Mouse (Mus musculus): ENCODE results near the gene Apol9b.

The Apol9b gene

DNA sequence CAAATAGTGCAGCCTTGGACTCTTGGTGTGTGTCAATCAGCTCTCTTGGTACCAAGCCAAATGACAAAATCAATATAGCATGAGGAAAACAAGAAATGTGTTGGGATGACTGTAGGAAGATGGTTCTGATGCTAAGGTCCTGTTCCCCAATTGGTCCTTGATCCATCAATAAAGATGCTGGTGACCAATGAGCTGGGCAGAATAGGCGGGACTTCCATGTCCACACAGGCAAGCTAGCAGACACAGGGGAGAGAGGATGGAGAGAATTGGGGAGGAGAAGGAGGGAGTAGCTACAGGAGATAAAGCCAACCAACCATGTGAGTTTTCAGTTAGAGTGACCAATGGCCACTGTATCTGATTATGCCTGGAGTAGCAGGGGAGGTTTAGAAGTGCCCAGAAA, 17.5 kb downstream of the Apol9b start:
- no peak for DNase-seq (ENCODE audit: extremely low spot score, low read depth, low spot score)

DNA sequence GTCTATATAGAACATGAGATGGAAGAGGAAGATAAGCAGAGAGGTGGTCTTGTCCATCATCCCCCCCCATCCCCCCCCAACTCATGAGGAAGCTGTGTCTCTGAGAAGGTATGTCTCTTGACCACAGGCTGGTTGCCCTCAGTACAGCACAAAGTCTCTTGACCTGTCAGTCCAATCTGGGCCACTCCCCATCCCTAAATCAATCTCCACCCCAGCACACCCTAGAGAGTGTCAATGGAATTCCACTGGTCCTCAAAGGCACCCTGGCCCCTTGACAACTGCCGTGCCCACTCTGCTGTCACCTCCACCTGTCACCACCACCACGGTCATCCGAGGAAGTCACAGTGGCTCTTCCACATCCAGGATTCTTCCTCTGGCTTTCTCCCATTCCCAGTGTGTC, 19.6 kb downstream of the Apol9b start:
- no peak for DNase-seq (ENCODE audit: extremely low spot score, low read depth, low spot score)

DNA sequence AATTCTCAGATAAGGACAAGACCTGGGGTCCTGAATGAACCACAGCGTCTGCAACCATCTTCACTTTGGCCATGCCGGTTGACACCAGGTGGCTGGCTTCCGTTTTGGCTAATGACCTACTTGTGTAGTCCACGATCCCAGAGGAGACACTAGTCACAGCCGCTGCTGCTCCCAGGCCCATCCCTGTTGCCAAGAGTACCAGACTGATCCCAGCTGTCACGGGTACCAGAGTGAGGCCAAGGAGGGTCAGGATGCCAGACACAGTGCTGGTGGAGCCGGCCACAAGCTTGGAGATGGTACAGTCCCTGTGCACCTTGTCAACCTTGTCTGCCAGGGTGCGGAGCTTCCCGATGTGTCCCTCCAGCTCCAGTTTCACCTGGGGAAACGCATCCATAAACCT, 20.9 kb downstream of the Apol9b start:
- no peak for DNase-seq (ENCODE audit: extremely low spot score, low read depth, low spot score)

GRCm38 (mm10) chr15:77750461-77750860, 21.6 kb downstream of the Apol9b start:
- no peak for DNase-seq (ENCODE audit: extremely low spot score, low read depth, low spot score)

DNA sequence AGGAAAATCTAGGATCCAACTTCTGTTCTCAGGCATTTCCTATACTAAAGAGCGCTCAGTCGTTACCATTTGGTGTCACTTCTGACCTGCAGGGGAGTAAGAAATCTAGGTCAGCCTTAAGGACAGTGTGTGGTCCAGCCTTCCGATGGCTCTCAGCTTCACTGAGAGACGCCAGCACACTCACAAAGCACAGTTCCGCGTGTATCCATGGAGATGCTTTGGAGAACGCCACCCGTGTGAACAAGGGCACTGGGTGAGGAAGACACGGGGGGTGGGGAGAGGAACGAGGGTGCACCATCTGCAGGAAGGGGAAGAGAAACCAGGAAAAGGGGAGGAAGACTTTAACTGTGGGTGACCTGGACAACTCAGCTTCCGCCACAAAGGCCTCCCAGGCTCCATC, 23.6 kb downstream of the Apol9b start:
- DNase-seq (ENCODE audit: extremely low spot score, low read depth, low spot score) = no peak

DNA sequence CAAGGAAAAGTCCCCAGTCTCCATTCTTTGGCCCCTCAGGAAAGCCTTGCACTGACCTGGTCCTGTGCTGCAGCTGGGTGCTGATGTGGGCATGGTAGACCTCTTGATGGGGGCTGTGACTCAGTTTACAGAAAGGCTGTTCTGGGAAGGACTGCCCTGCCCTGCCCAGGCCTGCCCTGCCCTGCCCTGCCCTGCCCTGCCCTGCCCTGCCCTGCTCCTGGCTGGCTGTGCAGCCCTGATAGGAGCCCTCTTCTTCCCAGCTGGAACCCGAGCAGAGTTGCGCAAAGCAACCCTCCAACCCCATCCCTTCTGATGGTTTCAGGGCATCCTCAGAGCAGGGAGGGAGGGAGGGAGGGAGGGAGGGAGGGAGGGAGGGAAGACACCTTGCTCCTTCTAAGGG, 26.3 kb downstream of the Apol9b start:
- no peak for DNase-seq (ENCODE audit: extremely low spot score, low read depth, low spot score)

DNA sequence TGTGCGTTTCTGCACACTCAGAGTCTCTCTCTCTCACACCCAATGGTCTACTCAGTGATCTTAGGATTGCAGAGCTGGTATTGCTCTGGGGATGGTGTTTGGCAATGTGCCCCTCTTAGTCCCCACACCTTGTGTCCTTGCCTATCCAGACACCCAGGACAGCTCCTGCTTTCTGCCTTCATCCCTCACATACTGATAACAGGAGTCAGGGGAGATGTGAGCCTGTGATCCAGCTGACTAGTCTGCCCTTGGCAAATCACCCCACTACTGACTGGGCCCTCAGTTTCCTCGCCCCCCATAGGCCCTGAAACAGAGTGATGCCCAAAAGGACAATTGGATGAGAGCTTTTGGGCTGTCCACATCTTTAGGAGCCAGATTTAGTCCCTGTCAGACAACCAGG, 27.2 kb downstream of the Apol9b start:
- DNase-seq (ENCODE audit: extremely low spot score, low read depth, low spot score) = no peak

DNA sequence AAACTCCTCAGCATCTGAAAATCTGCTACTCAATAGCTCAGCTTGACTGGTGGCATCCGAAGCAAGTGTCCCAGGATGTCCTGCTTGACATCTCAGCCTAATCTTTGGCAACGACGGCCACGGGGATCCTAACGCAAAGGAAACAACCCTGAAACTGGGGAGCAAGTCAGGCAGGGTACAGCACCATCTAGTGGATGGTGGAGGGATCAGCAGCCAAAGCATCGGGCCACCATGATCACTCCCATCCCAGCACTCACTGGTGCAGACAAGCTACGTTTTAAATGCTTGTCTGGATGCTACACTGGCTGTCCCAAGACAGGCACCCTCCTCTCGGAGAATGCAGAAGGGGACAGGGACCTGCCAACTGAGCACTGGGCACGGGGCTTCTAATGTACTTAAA, 28.0 kb downstream of the Apol9b start, which contains the start of gene Apol8:
TSS of gene Apol8 (minus strand) at position 156 of the 400 bp plus-strand sequence.
- peak; percentile 26 for DNase-seq (ENCODE audit: extremely low spot score, low read depth, low spot score)

GRCm38 (mm10) chr15:77757586-77758226, 28.9 kb downstream of the Apol9b start:
- no peak for DNase-seq (ENCODE audit: extremely low spot score, low read depth, low spot score)

- no peak for DNase-seq (ENCODE audit: extremely low spot score, low read depth, low spot score)
Observed at GRCm38 (mm10) chr15:77760037-77760436, 31.2 kb downstream of the Apol9b start.

DNA sequence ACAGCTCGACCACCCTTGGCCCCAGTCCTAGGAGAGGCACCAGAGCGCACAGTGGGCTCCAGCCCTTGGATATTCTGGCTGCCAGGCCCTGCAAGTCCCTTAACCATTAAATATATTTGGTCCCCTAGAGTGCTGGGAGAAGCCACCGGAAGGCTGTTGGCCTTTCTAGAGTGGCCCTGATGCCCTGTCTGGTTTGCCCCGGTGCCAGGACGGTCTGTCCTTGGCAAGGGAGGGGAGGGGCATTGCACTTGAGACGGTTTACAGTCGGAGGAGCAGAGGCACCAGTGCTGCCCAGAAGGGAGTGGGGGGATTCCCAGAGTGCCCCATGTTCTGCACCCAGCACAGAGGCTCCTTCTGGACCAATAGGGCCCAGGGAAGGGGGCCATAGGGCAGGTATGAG, 32.2 kb downstream of the Apol9b start:
- no peak for DNase-seq (ENCODE audit: extremely low spot score, low read depth, low spot score)

GRCm38 (mm10) chr15:77761561-77762380, 32.9 kb downstream of the Apol9b start:
- DNase-seq (ENCODE audit: extremely low spot score, low read depth, low spot score) = no peak

DNA sequence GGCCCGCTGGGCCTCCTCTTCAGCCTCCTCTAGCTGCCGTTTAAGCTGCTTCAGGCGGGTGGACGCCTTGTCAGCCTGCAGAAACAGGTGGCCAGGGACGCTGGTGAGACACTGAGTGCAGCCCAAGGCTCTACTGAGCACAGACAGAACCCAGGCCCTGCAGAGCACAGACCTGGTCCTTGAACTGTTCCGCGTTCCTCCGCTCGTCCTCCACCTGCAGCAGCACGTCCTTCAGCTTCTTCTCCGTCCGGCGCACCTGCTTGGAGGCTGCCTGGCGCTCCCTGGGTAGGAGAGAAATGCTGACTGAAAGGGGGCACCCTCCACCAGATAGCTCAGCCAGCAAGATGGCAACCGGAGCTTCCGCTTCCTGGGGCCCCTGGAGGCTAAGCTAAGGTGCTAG, 34.2 kb downstream of the Apol9b start:
- DNase-seq (ENCODE audit: extremely low spot score, low read depth, low spot score) = no peak

- no peak for DNase-seq (ENCODE audit: extremely low spot score, low read depth, low spot score)
Observed at GRCm38 (mm10) chr15:77763702-77764101, 34.9 kb downstream of the Apol9b start.

GRCm38 (mm10) chr15:77764391-77765006, 35.7 kb downstream of the Apol9b start:
- DNase-seq (ENCODE audit: extremely low spot score, low read depth, low spot score) = no peak

DNA sequence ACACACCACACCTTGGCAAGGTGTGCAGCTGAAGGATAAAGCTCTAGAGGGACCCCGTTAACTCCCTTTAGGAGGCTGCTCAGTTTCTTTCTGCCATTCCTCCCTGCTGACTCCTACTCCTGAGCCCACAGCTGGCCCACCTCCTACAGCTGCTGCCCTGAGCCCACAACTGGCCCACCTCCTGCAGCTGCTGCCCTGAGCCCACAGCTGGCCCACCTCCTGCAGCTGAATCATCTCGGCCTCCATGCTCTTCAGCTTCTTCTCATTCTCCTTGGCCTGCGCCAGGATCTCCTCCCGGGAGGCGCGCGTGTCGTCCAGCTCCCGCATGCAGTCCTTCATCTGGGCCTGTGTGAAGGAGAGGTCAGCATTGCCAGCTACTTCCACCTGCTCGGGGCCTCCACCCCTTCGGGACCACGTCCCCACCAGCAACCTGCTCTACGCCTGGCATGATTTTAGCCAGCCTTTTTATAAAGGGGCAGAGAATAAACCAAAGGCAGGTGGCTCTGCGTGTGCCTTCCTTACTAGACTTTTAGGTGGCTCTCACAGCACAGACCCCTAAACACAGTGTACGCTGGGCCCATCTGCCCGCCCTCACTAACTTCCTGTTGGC, 36.8 kb downstream of the Apol9b start:
- no peak for DNase-seq (ENCODE audit: extremely low spot score, low read depth, low spot score)

DNA sequence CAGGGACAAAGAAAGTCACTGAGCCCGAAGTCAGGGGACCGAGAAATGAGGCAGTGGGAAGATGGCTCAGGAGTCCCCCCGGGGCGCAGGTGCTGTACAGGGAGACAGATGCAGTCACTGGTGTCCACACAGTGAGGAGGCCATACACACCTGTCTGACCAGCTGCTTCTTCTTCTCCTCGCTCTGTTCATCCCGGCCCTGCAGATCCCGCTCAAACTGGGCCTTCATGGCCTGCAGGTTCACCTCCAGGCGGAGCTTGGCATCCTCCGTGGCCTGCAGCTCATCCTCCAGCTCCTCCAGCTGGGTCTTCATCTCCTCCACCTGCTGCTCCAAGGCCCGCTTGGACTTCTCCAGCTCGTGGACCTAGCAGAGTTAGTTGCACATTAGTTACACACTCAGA, 38.1 kb downstream of the Apol9b start:
- no peak for DNase-seq (ENCODE audit: extremely low spot score, low read depth, low spot score)

DNA sequence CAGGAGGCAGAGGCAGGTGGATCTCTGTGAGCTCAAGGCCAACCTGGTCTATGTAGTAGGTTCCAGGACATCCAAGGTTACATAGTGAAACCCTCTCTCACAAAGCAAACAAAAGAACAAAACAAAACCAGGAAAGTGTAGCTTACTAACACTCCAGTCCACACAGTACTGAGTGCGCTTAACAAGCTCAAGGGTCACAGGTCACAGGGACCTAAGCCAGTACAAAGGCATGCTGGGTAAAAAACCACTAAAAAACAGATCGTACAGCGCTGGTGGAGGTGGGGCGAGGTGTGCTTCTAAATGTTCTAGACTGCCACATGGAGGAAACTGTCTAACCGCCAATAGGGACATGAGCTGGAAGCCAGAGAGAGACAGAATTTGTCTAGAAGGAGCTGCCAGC, 41.5 kb downstream of the Apol9b start:
- no peak for DNase-seq (ENCODE audit: extremely low spot score, low read depth, low spot score)

- DNase-seq (ENCODE audit: extremely low spot score, low read depth, low spot score) = no peak
Observed at GRCm38 (mm10) chr15:77770942-77771341, 42.1 kb downstream of the Apol9b start.

GRCm38 (mm10) chr15:77773099-77773915, 44.5 kb downstream of the Apol9b start:
- DNase-seq (ENCODE audit: extremely low spot score, low read depth, low spot score) = no peak

GRCm38 (mm10) chr15:77774303-77774702, 45.5 kb downstream of the Apol9b start:
- no peak for DNase-seq (ENCODE audit: extremely low spot score, low read depth, low spot score)

Measured in hindlimb bud, embryonic 11.5 days (tissue).